Mouse (Mus musculus): ENCODE measurements around the gene Arl9.
A peak's percentile ranks its signal among the peaks of the same experiment; 100 is the strongest.

GRCm38 (mm10) chr5:76974554-76975285, 29.1 kb upstream of the Arl9 start, which contains the start of gene Srp72:
- peak; percentile 37; the same call in 1 of the 2 replicates for TF ChIP-seq CTCF (IDR thresholded peaks at IDR 0.05; ENCODE audit: borderline replicate concordance, control insufficient read depth, extremely low read depth, insufficient read depth, low read length, poor library complexity)
- 0 out of 2 replicates have a peak, but pooled peaks have one; percentile 41 for TF ChIP-seq POLR2A (IDR thresholded peaks at IDR 0.05; ENCODE audit: control insufficient read depth, extremely low read depth, insufficient read depth, low read length, poor library complexity)

Data from thymus, adult 2 months (tissue).